Mouse (Mus musculus) right cerebral cortex, postnatal 4 days (tissue): ENCODE results near the gene Cd3eap.
A peak's percentile ranks its signal among the peaks of the same experiment; 100 is the strongest.

Experiments
- DNase-seq: peaks from one replicate; pipeline ENCODE4 v3.0.0-alpha.2; 2022

Cd3eap gene

DNA sequence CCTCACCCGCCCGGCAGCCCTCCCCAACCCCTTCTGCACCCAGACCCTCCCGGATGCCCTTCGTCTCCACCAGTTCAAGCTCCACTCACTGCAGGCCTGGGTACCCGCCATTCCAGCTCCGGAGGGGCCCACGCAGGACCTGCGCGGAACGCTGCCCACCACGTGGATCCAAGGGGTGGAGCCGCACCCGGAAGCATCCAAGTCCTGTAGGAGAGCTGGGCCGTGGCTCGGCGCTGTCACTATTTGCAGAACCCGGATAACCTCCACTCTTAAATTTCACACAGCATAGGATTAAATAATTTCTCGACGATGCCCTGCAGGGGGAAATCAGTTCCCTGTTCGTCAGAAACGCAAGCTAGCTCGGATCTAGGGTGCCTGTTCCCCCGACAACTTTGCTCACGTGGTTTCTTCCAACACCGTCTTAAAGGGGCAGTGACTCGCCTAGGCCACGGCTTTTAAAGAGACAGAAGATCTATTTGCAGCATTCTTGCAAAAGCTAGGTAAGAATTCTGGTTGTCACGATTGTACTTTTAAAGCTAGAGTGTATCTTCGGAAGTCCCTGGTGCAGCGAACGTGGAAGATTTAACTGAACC is at the start of gene Cd3eap, which contains the start of gene Ppp1r13l:
Cd3eap (minus strand) TSS at position 185 of the 593 bp plus-strand sequence.
Ppp1r13l (plus strand) TSS at position 451 of the 593 bp plus-strand sequence.
- DNase-seq: peak; percentile 88

DNA sequence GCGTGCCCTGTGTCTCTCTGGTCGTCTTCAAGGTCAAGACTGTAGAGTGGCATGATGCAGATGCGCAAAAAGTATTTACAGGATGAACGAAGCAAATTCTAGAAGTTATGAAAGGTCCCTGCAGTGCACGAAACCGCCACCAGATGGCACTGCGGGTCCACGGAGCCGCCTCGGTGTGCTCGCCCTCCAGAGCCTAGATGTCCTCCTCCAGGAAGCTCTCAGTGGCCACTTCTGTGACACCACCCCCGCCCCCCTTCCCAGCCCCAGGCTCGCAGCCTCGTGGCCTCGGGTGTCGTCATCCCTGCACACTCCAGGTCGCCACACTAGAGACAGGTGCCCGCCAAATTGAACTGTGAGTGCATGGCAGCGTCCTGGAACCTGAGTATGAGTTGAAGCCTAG is 46.1 kb upstream of the Cd3eap start:
- DNase-seq: peak; percentile 93

DNA sequence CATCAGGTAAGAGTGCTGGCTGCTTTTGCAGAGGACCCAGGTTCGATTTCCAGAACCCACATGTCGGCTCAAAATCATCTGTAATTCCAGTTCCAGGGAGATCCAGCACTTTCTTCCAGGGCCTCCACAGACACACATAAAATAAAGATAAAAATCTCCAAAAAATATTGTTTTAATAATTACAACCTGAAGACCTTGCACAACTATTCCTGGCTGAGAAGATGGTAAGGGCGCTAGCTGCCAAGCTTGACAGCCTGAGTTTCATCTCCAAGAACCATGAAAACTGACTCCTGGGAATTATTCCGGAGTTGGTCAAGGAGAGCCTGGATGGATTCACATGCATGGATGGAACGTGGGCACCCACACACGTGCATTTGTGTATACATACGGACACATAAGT is 45.2 kb upstream of the Cd3eap start, which contains the start of gene Ckm:
Ckm (plus strand) TSS at position 301 of the 400 bp plus-strand sequence.
- no peak for DNase-seq

DNA sequence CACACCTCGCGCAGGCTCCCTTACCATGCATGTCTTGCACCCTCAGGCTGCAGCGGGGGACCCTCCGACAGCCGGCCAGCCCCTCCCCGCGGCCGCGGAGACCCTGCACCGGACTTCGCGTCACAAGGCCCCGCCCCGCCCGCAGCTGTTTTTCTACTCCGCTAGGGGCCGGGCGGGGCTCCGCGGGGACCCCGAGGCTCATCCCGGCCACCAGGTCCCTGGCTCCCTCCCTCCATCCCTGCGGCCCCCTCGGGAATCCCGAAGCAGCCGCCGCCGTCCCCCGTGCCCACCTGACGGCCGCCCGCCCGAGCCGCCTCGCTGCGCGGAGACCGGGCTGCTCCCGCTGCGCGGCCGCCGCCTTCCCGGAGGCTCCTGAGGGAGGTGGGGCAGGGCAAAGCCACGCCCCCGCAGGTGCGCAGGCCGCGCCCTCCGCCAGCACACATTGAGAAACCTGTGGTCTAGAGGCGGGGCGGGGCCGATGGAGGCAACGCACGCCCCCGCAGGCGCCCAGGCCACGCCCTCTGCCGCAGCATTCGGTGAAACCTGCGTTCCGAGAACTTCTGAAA is 44.5 kb upstream of the Cd3eap start, which contains the start of gene Klc3:
Klc3 (minus strand) TSS at position 374 of the 566 bp plus-strand sequence.
- no peak for DNase-seq

DNA sequence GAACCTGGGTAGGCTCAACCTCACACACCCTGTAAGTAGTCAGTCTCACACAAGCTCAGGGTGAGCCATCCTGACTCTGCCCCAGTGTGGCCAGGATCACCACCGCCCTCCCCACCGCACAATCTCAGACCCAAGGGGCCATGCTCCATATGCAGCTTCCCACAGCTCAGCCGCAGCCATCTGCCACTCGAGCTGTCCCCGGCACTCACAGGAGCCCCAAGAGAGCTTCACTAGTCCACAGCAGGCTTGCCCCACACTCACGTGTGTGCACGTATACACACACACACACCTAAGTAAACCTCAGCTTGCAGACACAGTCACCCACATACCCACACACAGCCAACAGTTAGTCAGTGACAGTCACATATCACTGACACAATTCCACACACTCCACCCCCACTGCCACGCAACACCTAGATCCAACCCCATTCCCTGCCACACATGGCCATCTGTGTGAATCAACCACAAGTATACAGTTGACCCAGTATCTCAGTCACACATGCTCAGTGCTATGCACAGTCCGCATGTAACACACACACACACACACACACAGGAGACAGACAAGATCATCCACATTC is 43.3 kb upstream of the Cd3eap start:
- DNase-seq: no peak

DNA sequence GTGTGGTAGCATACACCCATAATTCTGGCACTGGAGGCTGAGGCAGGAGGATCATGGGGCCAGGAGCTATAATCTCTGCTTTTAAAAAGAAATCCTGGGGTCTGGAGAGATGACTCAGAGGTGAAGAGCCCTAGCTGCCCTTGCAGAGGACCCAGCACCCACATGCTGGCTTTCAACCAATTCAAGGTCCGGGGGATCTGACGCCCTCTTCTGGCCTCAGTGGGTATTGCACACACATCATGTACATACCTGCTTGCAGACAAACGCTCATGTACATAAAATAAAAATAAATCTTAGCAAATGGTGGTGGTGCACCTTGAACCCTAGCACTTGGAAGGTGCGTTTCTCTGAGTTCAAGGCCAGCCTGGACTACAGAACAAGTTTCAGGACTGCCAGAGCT is 41.7 kb upstream of the Cd3eap start:
- DNase-seq: no peak

DNA sequence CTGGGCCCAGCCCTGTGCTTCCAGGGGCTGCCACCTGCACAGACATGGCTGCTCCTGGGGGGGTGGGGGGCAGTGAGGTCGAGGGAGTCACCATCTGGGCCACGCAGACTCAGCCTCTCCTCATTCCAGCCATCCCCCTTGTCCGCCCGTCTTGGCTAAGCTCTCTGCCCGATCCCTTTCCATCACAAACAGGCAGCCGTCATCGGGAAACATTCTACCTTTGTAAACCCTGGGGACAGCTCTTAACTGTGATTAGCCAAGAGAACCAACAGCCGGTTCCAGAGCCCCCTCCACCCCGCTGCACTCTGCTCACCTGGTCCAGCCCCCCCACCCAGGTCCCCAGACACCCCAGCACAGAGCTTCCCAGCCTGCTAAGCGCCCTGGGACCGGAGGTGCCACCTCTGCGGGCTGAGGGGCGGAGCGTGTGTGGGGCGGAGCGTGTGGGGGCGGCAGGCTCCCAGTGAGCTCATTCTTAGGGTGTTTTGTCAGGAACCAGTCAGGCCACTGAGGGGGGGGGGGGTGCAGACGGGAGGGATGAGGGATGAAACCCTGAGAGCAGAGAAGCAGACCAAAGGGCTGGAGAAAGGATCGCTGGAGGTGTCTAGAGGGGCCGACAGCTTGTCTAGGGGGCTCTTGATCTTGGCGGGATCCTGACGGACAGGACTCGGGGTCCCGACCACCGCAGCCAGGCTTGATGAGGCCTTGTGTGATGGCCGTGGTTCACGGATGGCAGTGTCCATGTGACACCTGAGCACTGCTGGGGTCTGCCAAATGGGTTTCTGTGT is 40.4 kb upstream of the Cd3eap start:
- DNase-seq: no peak

DNA sequence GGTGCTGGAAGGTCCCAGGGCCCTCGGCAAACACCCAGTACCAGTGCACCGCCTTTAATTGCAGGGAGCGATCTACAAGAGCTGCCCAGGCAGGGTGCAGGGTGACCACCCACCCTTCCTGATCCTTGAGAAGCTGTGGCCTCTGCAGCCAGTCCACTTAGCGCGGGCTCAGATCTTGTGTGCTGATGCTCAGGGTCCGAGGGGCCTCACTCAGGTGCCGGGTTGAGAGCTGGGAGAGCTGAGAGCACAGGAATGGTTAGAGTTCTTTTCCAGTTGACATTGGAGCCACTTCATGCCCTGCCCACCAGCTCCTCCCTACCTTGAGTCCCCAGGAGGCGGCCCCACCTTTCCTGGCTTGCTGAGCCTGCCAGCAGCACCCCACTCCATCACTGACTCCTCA is 35.2 kb upstream of the Cd3eap start:
- DNase-seq: no peak

DNA sequence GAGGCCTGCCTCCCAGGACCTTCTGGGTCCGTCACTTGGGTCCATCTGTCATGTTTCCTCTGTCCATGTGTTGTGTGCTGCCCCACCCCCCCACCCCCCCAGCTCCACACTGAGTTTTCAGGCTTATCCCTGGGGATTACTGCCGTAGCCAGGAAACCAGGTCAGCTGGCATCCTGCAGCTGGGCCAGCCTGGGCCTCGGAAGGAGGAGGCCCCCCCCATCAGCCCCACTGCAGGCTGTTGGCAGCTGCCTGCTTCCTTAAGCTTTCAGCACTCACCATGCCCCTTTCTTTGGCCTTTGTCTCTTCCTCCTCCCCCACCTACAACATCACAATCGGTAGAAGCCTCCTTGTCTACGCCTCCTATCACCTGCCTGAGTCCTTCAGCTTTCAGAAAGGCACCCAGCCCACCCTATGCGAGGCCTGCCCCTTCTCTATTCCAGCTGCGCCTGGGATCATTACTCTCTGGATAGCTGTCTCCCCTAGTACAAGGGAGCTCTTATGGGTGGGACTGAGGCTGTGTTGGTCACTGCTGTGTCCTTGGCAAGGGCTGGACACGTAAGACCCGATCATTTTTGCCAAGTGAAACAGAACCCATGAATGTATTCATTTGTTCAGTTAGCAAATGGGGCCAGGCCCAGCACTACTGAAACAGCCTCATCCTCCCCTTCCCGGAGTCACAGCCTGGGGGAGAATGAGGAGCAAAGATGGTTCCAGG is 29.6 kb upstream of the Cd3eap start:
- no peak for DNase-seq

DNA sequence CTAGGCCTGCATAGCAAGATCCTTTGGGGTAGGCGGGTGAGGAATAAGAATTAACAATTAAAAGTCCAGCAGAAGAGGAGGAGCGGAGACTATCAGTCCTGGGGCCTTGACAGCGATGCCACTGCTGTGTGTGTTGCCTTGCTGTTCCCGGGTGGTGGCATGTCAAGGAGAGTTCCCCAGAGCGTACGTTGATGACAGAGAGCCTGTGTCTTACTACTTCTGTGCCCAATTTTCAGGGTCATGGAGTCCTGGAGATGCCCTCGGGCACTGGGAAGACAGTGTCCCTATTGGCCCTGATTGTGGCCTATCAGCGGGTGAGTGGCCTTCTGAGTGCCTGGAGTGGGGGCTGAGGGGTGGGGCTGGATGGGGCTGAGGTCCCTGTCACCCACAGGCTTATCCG is 24.4 kb upstream of the Cd3eap start:
- no peak for DNase-seq

DNA sequence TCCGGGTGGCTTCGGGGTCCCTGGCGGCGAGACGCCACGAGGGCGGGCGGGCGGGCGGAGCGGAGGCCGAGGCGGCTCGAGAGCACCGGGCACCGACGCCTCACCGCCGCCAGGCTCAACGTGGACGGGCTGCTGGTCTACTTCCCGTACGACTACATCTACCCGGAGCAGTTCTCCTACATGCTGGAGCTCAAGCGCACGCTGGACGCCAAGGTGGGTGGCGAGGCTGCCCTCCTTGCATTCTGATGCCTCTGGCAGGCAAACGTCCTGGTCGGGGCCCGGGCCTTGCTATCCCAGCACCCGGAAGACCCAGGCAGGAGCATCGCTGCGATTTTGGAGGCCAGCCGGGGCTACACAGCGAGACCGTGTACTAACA is 22.9 kb upstream of the Cd3eap start:
- no peak for DNase-seq

DNA sequence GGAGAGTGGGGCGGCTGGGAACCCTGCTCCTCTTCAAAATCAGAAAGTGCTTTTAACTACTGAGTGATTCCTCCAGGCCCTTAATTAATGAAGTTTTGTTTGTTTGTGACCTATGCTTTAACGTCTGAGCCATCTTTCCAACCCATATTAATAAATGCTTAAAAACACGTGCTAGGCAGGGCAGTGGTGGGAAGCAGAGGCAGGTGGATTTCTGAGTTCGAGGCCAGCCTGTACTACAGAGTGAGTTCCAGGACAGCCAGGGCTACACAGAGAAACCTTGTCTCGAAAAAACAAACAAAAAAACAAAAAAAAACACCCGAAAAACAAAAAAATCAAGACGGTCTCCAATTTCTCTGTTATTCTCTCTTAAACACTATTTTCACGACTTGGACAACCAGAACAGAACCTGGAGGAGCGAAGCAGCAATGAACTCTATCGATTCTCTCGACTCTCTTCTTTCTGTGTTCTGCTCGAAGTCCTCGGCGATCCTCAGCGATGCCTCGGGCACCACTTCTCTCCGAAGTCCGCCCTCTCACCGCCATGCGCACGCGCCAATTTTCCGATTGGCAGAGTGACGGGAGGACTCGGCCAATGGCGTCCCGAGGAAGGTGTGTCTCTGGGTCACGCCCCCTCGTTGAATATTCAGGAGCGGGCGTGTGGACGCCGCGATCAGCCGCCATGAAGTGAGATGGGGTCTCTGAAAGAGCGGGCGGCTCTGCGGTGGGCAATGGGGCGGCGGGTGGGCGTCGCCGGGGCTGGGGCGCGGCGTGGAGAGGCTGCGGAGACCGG is 22.3 kb upstream of the Cd3eap start, which contains the start of gene Ercc2:
Ercc2 (plus strand) TSS at position 634 of the 789 bp plus-strand sequence.
- DNase-seq: peak; percentile 99

DNA sequence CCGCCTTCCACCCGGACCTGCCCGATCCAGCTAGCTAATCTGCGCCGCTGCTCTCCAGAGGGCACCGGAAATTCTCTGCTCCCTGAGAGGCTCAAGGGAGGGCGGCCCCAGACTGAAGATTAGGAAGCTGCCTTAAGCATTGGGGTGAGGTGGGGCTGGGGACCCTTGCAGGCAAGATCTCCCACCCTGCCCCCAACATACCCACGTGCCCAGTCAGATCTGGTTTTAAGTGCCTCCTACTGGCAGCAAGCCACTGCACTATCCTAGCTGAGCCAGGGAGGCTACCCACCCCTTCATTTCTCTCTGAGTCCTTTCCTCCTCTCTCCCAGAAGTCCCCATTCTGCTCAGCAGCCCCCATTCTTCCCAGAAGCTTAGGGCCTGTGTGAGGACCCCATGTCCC is 18.8 kb upstream of the Cd3eap start:
- DNase-seq: no peak

DNA sequence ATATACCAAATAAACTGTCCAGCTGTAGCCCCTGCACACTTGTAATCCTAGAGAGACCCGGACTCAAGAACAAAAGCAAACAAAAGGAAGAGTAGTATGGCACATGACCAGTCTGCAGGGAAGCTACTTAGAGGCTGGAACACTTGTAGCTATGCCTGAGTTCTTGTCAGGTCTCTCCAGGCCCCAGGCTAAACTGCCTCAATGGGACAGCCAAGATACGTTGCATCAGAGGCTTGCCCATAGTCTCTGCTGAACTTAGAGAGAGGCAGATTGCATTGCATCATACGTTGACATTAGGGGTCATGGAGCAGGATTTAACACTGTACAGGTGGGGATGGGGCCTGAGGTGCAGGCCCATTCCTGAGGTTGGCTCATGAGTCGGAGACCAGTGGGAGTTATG is 16.7 kb upstream of the Cd3eap start:
- DNase-seq: no peak

DNA sequence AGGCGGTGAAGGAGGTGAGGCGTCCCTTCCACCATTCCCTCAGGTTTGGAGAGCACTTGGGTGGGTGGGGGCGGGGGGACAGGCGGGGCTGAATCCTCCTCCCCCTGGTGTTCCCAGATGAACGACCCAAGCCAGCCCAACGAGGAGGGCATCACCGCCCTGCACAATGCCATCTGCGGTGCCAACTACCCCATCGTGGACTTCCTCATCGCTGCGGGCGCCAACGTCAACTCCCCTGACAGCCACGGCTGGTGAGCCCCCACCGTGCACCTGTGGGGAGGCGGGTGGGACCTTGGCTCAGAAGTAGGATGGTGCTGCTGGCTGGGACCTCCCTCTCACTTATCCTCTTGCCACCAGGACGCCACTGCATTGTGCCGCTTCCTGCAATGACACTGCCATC is 16.1 kb upstream of the Cd3eap start:
- no peak for DNase-seq

DNA sequence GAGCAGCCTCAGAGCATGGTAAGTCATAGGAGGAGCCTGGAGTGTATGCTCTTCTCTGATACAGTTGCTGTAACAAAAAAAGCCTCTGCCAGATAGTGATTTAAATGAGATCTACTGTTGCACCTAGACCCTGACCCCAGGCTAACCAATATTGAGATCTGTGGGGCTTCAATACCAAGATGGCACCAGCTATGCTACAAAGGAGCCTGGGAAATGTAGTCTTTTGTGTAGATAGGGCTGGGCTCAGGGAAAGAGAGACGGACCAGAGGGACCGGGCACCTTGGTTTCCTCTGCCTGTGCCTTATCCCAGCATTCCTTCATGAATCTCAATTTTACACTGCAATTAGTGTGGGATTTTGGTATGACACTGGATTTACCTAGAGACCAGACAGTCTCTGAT is 14.1 kb upstream of the Cd3eap start:
- no peak for DNase-seq

DNA sequence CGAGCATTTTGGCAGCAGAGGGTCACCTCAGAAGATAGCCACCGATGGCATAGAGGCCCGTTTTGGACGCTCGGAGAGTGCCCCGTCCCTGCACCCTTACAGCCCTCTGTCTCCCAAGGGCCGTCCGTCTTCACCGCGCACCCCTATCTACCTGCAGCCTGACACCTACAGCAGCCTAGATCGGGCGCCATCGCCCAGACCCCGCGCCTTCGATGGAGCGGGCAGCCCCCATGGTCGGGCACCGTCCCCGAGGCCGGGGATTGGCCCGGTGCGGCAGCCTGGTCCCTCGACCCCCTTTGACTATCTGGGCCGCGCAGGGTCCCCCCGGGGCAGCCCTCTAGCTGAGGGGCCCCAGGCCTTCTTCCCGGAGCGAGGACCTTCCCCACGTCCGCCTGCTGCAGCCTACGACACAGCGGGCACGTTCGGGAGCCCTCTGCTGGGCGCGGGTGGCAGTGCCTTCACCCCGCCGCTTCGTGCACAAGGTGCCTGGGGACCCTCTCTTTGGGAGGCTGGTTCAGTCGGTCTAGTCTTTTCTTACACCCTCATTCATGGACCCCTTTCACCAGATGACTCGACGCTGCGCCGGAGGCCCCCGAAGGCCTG is 10.6 kb upstream of the Cd3eap start:
- DNase-seq: peak; percentile 84

DNA sequence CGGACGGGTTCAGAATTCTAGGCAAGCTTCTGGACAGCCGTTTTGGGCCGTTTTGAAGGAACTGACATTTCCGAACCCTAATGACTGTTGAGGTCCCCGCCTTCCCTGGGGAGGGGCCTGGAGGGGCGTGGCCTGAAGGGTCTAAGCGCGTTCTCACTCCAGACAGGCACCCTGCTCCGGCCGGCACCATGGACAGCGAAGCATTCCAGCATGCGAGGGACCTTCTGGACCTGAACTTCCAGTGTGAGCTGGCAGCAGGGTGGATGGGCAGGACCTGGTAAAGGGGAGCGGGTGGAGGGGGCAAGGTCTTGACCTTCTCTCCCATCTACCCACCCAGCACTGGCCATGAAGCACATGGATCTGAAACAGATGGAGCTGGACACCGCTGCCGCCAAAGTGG is 9.1 kb upstream of the Cd3eap start:
- DNase-seq: no peak

DNA sequence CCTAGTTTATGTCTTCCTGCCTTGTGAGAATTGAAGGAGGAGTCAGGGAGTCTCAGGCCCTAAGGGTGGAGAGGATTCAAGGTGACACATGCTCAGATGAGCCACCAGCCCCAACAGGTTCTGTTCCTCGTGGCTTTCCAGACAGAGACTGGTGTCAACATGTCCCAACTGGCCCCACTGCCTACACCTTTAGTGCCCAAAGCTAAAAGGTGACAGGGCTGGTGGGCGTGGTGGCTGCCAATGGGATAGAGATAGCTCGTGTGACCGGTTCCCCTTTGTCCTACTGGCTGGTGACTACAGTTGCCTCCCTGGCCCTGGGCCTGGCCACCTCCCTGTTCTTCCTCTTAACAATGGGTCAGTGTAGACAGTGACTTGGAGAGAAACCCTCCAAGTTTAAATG is 6.1 kb upstream of the Cd3eap start:
- DNase-seq: no peak

DNA sequence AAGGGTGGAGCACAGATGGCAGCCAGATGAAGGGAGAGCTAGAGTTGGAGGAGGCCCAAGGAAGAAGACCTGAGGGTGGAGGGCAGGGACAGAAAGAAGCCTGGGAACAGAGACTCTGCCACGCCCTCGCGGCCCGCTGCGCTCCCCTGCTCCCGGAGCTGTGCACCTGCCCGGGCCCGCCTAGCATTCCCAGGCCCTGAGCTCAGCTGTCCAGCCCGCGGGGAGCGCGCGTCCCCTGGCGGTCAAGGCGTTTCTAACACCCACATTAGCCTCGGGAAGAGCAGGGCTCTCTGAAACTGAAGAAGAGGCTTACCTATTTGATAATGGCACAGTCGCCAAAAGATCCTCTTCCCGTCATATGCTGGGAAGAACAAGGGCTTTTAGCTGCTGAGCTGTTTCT is 4.6 kb upstream of the Cd3eap start:
- DNase-seq: no peak

DNA sequence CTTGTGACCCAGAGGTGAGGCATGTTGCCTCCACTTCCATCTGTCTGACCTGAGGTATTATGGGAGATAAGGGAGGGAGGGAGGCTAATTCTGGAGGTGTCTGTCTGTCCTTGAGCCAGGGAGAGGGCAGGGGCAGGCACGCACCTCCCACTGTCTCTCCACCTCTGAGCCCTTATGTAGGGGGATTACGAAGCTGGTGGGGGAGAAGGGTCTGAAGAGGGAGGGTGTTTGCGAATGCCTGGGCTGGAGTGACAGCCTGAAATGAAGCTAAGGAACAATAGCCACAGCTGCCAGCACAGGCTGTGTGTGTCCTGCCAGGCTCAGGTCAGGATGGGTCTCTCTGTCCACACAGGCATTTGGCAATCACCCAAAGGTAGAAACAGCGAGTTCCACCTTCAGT is 3.0 kb upstream of the Cd3eap start:
- no peak for DNase-seq

DNA sequence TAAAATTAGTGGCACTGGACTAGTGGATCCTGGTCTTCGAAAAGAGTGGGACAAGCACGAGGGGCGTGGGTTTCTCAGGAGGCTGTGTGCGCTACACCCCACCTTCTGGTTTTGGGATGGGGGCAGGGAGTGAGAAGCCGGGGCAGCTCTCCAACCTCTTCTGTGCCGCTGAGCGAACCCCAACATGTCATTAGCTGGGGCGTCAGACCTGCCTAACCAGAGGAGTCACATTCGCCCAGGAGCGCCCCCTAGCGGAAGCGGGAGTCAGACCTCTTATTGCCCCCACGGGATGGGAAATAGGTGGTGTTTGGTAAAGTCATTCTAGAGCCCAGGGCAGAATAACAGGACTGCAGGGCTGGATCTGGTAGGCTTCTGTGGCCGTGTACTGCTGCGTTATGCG is 2.4 kb upstream of the Cd3eap start:
- peak; percentile 78 for DNase-seq
